Mouse (Mus musculus): ENCODE data around the gene Cpne8. TPM values are rescaled to one million over a fixed set of nuclear protein-coding genes. Genes with fewer than 3 reads are reported as not detected.

The Cpne8 gene
- 1 to 10 TPM; 6.8 to 8.9 TPM for total RNA-seq (2021)

GRCm38 (mm10) chr15:90678985-90679759 lies at the start of gene Cpne8:
Gene Cpne8, minus strand, starts transcription at chr15:90679432.
- intact Hi-C loops (cut with DNase I): loop anchor here (5.0 kb wide), 1 partner anchor 72 kb away; no protein-coding TSS in a partner anchor
- DNase-seq: peak; percentile 81 to 83

GRCm38 (mm10) chr15:90717717-90718116 lies 38.5 kb upstream of the Cpne8 start:
- no peak for DNase-seq
- intact Hi-C loops (cut with DNase I): no loop called here

GRCm38 (mm10) chr15:90709296-90709695 lies 30.1 kb upstream of the Cpne8 start:
- intact Hi-C loops (cut with DNase I): no loop called here
- DNase-seq: no peak

- no peak for DNase-seq
- intact Hi-C loops (cut with DNase I): no loop called here
Measured at GRCm38 (mm10) chr15:90704314-90704713, 25.1 kb upstream of the Cpne8 start.

GRCm38 (mm10) chr15:90703502-90704232 lies 24.4 kb upstream of the Cpne8 start:
- intact Hi-C loops (cut with DNase I): no loop called here
- DNase-seq: no peak

GRCm38 (mm10) chr15:90686770-90687169 lies 7.5 kb upstream of the Cpne8 start:
- DNase-seq: no peak
- intact Hi-C loops (cut with DNase I): no loop called here

- intact Hi-C loops (cut with DNase I): loop anchor here (5.0 kb wide), 3 partner anchors 73 to 428 kb away; no protein-coding TSS in a partner anchor
- DNase-seq: peak; percentile 72 to 80
Measured at GRCm38 (mm10) chr15:90679760-90680579, 738 bp upstream of the Cpne8 start.

GRCm38 (mm10) chr15:90678488-90678887 lies 744 bp downstream of the Cpne8 start:
- DNase-seq: peak; percentile 55 to 61
- intact Hi-C loops (cut with DNase I): loop anchor here (5.0 kb wide), 1 partner anchor 71 kb away; no protein-coding TSS in a partner anchor

GRCm38 (mm10) chr15:90669494-90669893 lies 9.7 kb downstream of the Cpne8 start:
- DNase-seq: no peak

GRCm38 (mm10) chr15:90666893-90667292 lies 12.3 kb downstream of the Cpne8 start:
- no peak for DNase-seq
- intact Hi-C loops (cut with DNase I): no loop called here

More at GRCm38 (mm10) chr15:90669494-90669893, 9.7 kb downstream of the Cpne8 start:
- intact Hi-C loops (cut with DNase I): no loop called here

- DNase-seq: no peak
- intact Hi-C loops (cut with DNase I): no loop called here
Measured at GRCm38 (mm10) chr15:90664615-90665014, 14.6 kb downstream of the Cpne8 start.

GRCm38 (mm10) chr15:90663631-90664030 lies 15.6 kb downstream of the Cpne8 start:
- intact Hi-C loops (cut with DNase I): no loop called here
- DNase-seq: no peak

- intact Hi-C loops (cut with DNase I): no loop called here
- no peak for DNase-seq
Measured at GRCm38 (mm10) chr15:90660723-90661122, 18.5 kb downstream of the Cpne8 start.

- intact Hi-C loops (cut with DNase I): no loop called here
- no peak for DNase-seq
Measured at GRCm38 (mm10) chr15:90658053-90658452, 21.2 kb downstream of the Cpne8 start.

GRCm38 (mm10) chr15:90656521-90656920 lies 22.7 kb downstream of the Cpne8 start:
- DNase-seq: no peak
- intact Hi-C loops (cut with DNase I): no loop called here

- no peak for DNase-seq
- intact Hi-C loops (cut with DNase I): no loop called here
Measured at GRCm38 (mm10) chr15:90647011-90647577, 32.1 kb downstream of the Cpne8 start.

- DNase-seq: no peak
- intact Hi-C loops (cut with DNase I): no loop called here
Measured at GRCm38 (mm10) chr15:90646326-90646725, 32.9 kb downstream of the Cpne8 start.

- intact Hi-C loops (cut with DNase I): no loop called here
- no peak for DNase-seq
Measured at GRCm38 (mm10) chr15:90645828-90646227, 33.4 kb downstream of the Cpne8 start.

GRCm38 (mm10) chr15:90624201-90624600 lies 55.0 kb downstream of the Cpne8 start:
- no peak for DNase-seq
- intact Hi-C loops (cut with DNase I): no loop called here

GRCm38 (mm10) chr15:90622005-90622404 lies 57.2 kb downstream of the Cpne8 start:
- DNase-seq: no peak
- intact Hi-C loops (cut with DNase I): no loop called here
